Mouse (Mus musculus) liver, embryonic 12.5 days (tissue): Measurements from ENCODE around the gene BC005537. TPM values are rescaled to one million over a fixed set of nuclear protein-coding genes. Genes with fewer than 3 reads are reported as not detected.

Experiments used
- ATAC-seq: fragments of 200-750 bp; cut with Nextera tagmentation; 2 replicates; pipeline ENCODE4 v1.8.0; 2017; ENCODE audit warnings: moderate number of reproducible peaks, mild to moderate bottlenecking, moderate library complexity
- H3K27ac ChIP-seq: fragments of 300-500 bp; sonication (generic); 2 replicates; pipeline ENCODE4 v1.5.1; 2016; ENCODE audit warnings: mild to moderate bottlenecking
- H3K27me3 ChIP-seq: fragments of 300-500 bp; sonication (generic); replicated peaks from 2 replicates; pipeline ENCODE4 v1.6.1; 2016; ENCODE audit warnings: mild to moderate bottlenecking, moderate library complexity
- H3K36me3 ChIP-seq: fragments of 300-500 bp; sonication (generic); 2 replicates; pipeline ENCODE4 v1.6.1; 2016; ENCODE audit warnings: mild to moderate bottlenecking, moderate library complexity
- H3K4me1 ChIP-seq: fragments of 300-500 bp; sonication (generic); 2 replicates; pipeline ENCODE4 v1.6.1; 2016
- H3K4me2 ChIP-seq: fragments of 300-500 bp; sonication (generic); 2 replicates; pipeline ENCODE4 v1.6.1; 2016; ENCODE audit warnings: mild to moderate bottlenecking, moderate library complexity
- H3K4me3 ChIP-seq: fragments of 300-500 bp; sonication (generic); 2 replicates; pipeline ENCODE4 v1.5.1; 2016; ENCODE audit warnings: mild to moderate bottlenecking, moderate library complexity
- H3K9ac ChIP-seq: fragments of 300-500 bp; sonication (generic); 2 replicates; pipeline ENCODE4 v1.6.1; 2016; ENCODE audit warnings: mild to moderate bottlenecking, moderate library complexity
- H3K9me3 ChIP-seq: fragments of 300-500 bp; sonication (generic); replicated peaks from 2 replicates; pipeline ENCODE4 v1.6.1; 2016; ENCODE audit warnings: mild to moderate bottlenecking, moderate library complexity
- WGBS: fragments of 180-500 bp; shearing (Covaris S2); methylation state at CpG from one replicate; pipeline ENCODE4 v1.1.7; 2016; ENCODE audit not compliant: insufficient replicate concordance; 5-methylcytosine and 5-hydroxymethylcytosine counted together
- polyA plus RNA-seq: library from polyadenylated mRNA; unstranded; fragments of >200 nt; fragmentation: Nextera tagmentation; extraction: Ambion mirVana; gene quantifications from 2 replicates; pipeline ENCODE4 v1.2.1, GENCODE M21; 2016

The BC005537 gene
- polyA plus RNA-seq, 1 experiment from 2014 or later: 10.8 TPM

- under 1% methylated on average over 26 of the region's 26 CpGs for WGBS
- H3K4me1 ChIP-seq: peaks cover 34% of the 10 kb centered on the region
- peak overlapping the region; percentile 97 for H3K4me3 ChIP-seq
- peak overlapping the region; percentile 90 for H3K4me2 ChIP-seq
- peak; percentile 27; the same call in 1 of the 2 replicates for ATAC-seq
- H3K27ac ChIP-seq: peak overlapping the region; percentile 100
- H3K9me3 ChIP-seq: no peaks in the 10 kb centered on the region
- no peaks in the 10 kb centered on the region for H3K27me3 ChIP-seq
- peaks cover 32% of the 10 kb centered on the region for H3K36me3 ChIP-seq
- peak overlapping the region; percentile 100 for H3K9ac ChIP-seq
Measured at GRCm38 (mm10) chr13:24802131-24802691, 754 bp downstream of the BC005537 start.

GRCm38 (mm10) chr13:24803196-24803595 is 1.7 kb downstream of the BC005537 start:
- H3K27ac ChIP-seq: peak overlapping the region; percentile 100
- no peak for ATAC-seq
- H3K4me1 ChIP-seq: peaks cover 34% of the 10 kb centered on the region
- no peaks in the 10 kb centered on the region for H3K27me3 ChIP-seq
- peak overlapping the region; percentile 97 for H3K4me3 ChIP-seq
- H3K9ac ChIP-seq: peak overlapping the region; percentile 100
- no peaks in the 10 kb centered on the region for H3K9me3 ChIP-seq
- H3K36me3 ChIP-seq: peaks cover 42% of the 10 kb centered on the region
- 20% methylated on average over 2 of the region's 2 CpGs for WGBS
- H3K4me2 ChIP-seq: peak overlapping the region; percentile 90

GRCm38 (mm10) chr13:24806079-24806478 is 4.6 kb downstream of the BC005537 start:
- Histone ChIP-seq H3K27me3 (no peaks in the 10 kb centered on the region), H3K36me3 (peaks cover 71% of the 10 kb centered on the region), H3K9me3 (no peaks in the 10 kb centered on the region), H3K4me3 (no peak overlapping the region), H3K9ac (no peak overlapping the region), H3K27ac (no peak overlapping the region), H3K4me2 (no peak overlapping the region), H3K4me1 (peaks cover 30% of the 10 kb centered on the region)
- no peak for ATAC-seq

DNA sequence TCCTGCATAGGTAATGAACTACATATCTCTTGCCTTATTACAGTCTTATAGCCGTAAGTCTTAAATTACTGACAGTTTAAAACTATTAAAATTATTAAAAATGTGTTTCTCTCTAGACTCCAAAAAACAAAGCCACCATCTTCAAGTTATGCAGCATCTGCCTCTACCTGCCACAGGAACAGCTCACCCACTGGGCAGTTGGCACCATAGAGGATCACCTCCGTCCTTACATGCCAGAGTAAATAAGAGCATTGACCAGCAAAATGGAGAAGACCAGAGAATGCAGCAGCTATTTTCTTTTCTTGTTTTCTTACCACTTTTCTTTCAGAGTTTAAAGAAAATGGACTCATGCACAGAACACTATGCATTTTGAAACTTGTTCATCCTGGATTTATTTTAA is 11.1 kb downstream of the BC005537 start:
- no peak for ATAC-seq
- Histone ChIP-seq H3K4me2 (no peak overlapping the region), H3K9me3 (no peaks in the 10 kb centered on the region), H3K4me3 (no peak overlapping the region), H3K4me1 (peaks cover 10% of the 10 kb centered on the region), H3K9ac (no peak overlapping the region), H3K27ac (no peak overlapping the region), H3K36me3 (peaks cover 91% of the 10 kb centered on the region), H3K27me3 (no peaks in the 10 kb centered on the region)
- WGBS: 88% methylated on average over 2 of the region's 2 CpGs

DNA sequence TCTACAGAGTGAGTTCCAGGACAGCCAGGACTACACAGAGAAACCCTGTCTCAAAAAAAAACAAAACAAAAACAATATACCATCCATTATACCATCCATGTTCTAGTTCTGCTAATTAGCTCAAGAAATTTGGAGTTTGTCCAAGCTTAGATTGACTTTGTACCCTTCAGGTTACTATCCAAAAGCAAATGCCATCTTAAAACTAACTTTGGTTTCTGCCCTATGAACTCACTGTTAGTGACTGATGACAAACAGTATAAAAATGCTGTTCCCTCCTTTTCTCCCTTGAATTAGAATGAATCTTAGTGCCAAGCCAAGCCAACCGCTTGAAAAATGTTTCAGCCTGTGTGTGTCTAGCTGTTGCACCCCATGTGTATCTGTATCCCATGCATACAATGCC is 13.2 kb downstream of the BC005537 start:
- Histone ChIP-seq H3K27me3 (no peaks in the 10 kb centered on the region), H3K9ac (no peak overlapping the region), H3K9me3 (no peaks in the 10 kb centered on the region), H3K4me2 (no peak overlapping the region), H3K4me3 (no peak overlapping the region), H3K36me3 (peaks cover 79% of the 10 kb centered on the region), H3K4me1 (peaks cover 10% of the 10 kb centered on the region), H3K27ac (no peak overlapping the region)
- no peak for ATAC-seq
- 85% methylated on average over 1 of the region's 1 CpGs for WGBS

DNA sequence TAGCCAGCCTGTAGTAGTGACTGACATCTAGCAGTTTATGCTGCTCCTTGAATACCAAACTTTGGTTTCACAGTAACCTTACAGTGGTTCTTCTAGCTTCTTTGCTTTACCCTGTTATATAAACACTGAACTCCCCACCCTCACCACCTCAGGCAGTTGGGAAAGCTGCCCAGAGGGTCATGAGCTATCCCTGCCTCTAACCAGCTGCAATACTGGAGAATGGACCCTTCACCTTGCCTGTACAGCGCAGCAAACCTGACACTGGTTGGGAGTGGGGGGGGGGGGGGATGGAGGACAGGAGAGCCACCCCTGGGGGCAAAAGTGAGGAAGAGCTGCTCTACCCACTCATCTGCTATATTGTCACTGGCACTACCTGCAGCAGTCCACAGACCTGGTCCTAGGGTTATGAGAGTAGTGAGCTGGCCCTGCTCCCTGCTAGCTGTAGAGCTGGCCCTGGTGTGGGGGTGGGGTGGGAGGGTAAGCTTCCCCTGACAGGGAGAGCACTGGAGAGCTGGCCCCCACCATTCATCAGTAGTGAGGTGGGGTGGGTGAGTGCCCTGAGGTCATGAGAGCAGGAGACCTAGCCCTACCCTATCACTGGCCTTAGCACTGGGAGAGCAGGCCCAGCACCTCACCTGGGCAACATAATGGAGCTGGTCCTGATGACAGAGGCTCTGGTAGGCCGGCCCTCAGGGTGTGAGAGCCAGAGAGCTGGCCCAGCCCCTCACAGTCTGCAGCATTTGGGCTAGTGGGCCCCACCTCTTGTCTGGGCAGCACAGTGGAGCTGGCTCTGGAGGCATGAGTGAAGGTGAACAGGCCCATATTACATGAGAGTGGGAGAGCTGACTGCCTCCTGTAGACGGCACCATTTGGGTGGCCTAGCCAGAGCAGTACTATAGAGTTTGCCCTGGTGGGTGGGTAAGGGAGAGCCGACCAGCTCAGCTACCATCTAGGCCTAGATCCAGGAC is 15.0 kb downstream of the BC005537 start:
- ATAC-seq: peak; percentile 73
- Histone ChIP-seq H3K9ac (no peak overlapping the region), H3K4me2 (peak overlapping the region; percentile 6; the same call in 1 of the 2 replicates), H3K27me3 (no peaks in the 10 kb centered on the region), H3K4me1 (peaks cover 8% of the 10 kb centered on the region), H3K9me3 (no peaks in the 10 kb centered on the region), H3K27ac (peak overlapping the region; percentile 64; the same call in 1 of the 2 replicates), H3K36me3 (peaks cover 66% of the 10 kb centered on the region), H3K4me3 (no peak overlapping the region)
- 64% methylated on average over 4 of the region's 4 CpGs for WGBS

DNA sequence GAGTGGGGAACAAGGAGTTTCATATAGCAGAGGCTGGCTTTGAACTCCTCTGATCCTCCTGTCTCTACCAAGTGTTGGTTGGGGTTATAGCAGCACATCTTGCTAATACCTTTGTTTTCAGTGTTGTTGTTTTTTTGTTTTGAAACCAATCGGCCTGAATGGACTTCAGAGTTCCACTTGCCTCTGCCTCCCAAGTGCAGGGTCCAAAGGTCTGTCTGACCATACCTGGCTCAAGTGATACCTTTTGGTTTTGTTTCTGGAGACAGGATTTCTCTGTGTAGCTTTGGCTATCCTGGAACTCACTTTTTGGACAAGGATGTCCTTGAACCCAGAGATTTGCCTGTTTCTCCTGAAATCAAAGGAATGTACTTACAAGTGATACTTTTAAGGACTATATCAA is 18.5 kb downstream of the BC005537 start:
- Histone ChIP-seq H3K27ac (no peak overlapping the region), H3K4me1 (peaks cover 8% of the 10 kb centered on the region), H3K36me3 (peaks cover 33% of the 10 kb centered on the region), H3K4me3 (no peak overlapping the region), H3K4me2 (no peak overlapping the region), H3K27me3 (no peaks in the 10 kb centered on the region), H3K9me3 (no peaks in the 10 kb centered on the region), H3K9ac (no peak overlapping the region)
- 71% methylated on average over 1 of the region's 1 CpGs for WGBS
- ATAC-seq: no peak

DNA sequence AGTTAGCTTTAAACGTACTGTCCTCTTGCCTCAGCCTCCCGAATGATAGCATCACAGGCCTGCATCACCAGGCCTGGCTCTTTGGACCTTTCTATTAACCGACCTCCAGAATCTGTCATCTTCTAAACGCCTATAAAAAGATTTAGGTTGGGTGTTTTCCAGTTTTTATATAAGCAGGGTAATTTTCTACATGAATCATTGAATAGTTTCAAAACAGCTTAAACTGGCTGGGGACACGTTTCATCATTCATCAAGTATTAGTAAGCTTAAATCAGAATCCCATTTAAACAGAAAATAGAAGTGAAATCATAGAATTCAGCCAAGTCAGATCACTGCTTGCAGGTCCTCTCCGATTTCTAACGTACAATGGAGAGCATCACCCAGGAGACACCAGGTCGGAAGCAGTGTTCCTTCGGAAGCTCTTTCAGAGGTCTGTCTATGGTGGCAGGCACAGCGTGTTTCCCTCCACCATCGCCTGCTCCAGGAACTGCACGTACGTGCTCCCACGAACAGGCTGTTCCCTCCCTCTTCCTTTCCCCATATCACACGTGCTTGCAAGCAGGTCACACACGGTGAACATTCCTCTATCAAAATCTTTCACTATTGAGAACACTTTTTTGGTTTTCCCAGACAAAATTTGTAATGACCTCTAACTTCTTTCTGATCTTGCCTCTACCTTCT is 21.3 kb downstream of the BC005537 start:
- Histone ChIP-seq H3K27me3 (no peaks in the 10 kb centered on the region), H3K9ac (no peak overlapping the region), H3K4me1 (no peaks in the 10 kb centered on the region), H3K4me2 (no peak overlapping the region), H3K9me3 (no peaks in the 10 kb centered on the region), H3K36me3 (peaks cover 14% of the 10 kb centered on the region), H3K27ac (no peak overlapping the region), H3K4me3 (no peak overlapping the region)
- WGBS: 77% methylated on average over 16 of the region's 16 CpGs
- ATAC-seq: no peak

- no peak for ATAC-seq
- 73% methylated on average over 4 of the region's 4 CpGs for WGBS
- H3K9ac ChIP-seq: no peak overlapping the region
- H3K4me3 ChIP-seq: no peak overlapping the region
- H3K36me3 ChIP-seq: peaks cover 4% of the 10 kb centered on the region
- H3K9me3 ChIP-seq: no peaks in the 10 kb centered on the region
- 0 out of 2 replicates have a peak, but pooled peaks cover under 1% of the 10 kb centered on the region for H3K4me1 ChIP-seq
- H3K27me3 ChIP-seq: no peaks in the 10 kb centered on the region
- H3K4me2 ChIP-seq: no peak overlapping the region
- H3K27ac ChIP-seq: no peak overlapping the region
Measured at GRCm38 (mm10) chr13:24824647-24825046, 23.2 kb downstream of the BC005537 start.

- Histone ChIP-seq H3K9ac (no peak overlapping the region), H3K4me2 (no peak overlapping the region), H3K36me3 (no peaks in the 10 kb centered on the region; the same call in 1 of the 2 replicates), H3K9me3 (no peaks in the 10 kb centered on the region), H3K4me1 (peaks cover 5% of the 10 kb centered on the region), H3K27ac (no peak overlapping the region), H3K4me3 (no peak overlapping the region), H3K27me3 (no peaks in the 10 kb centered on the region)
- 82% methylated on average over 4 of the region's 4 CpGs for WGBS
- ATAC-seq: no peak
Measured at GRCm38 (mm10) chr13:24825587-24825986, 24.1 kb downstream of the BC005537 start.

DNA sequence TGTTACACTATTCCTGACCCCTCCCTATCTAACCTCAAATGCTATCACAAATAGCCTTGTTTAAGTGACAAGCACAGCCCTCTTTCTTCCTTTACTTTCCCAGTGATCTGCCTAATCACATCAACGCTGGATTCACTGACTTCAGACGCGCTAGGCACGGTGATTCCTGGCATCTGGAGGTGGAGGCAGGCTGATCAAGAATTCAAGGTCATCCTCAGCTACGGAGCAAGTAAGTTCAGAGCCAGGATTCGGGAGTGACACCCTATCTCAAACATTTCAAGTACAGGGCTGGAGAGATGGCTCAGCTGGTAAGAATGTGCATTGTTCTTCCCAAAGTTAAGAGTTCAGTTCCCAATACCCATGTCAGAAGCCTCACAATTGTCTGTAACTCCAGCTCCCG is 24.7 kb downstream of the BC005537 start:
- Histone ChIP-seq H3K9ac (no peak overlapping the region), H3K4me1 (peaks cover 5% of the 10 kb centered on the region), H3K27me3 (no peaks in the 10 kb centered on the region), H3K4me3 (no peak overlapping the region), H3K9me3 (no peaks in the 10 kb centered on the region), H3K27ac (no peak overlapping the region), H3K4me2 (no peak overlapping the region), H3K36me3 (no peaks in the 10 kb centered on the region)
- 77% methylated on average over 7 of the region's 7 CpGs for WGBS
- no peak for ATAC-seq
